Mouse (Mus musculus): ENCODE measurements around the gene Hspbap1. TPM values are rescaled to one million over a fixed set of nuclear protein-coding genes. Genes with fewer than 3 reads are reported as not detected.

Gene Hspbap1
- polyA plus RNA-seq, 1 experiment from 2014 or later: 13.3 TPM

DNA sequence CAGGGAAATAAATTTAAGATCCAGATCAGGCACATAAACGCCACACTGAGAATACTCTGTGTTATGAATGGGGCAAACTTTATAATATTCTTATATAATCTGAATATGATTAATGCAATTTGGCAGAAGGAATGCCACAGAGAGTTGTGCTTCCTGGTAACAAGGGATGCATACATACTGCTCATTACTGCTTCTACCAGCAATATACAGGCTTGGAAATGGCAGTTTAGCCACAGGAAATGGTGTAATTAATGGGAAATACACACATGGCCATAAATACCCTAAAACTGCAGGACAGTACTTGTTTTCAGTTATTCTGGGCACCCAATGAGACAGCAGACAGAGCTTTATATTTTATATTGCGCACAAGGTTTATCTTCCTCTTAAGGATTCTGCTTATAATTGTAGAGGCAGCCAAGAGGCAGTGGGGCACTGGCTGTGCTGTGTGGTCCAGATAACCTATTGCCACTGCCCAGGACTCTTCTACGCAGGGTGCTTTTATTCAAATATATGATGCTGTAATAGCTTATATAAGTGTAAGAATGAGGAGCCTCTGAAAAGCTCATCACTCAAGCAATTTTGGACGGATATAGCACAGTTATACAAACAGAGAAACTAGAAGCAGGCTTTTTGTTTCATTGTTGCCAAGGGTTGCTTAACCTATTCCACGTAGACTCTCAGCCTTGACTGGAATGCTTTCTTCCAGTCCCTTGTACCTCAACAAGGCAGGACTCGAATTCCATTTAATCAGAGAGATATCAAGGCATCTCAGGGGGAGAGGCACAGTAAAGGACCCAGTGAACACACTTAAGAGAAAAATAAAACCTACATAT lies 14.5 kb upstream of the Hspbap1 start:
- WGBS: 53% methylated on average over 6 of the region's 6 CpGs

GRCm38 (mm10) chr16:35756697-35757096 lies 13.5 kb upstream of the Hspbap1 start:
- ATAC-seq (ENCODE audit: insufficient read depth, low FRiP score): no peak
- H3K4me3 ChIP-seq (replicated peaks; ENCODE audit: low read length): no peak overlapping the region
- no peak overlapping the region for H3K9ac ChIP-seq (ENCODE audit: low read length)
- 86% methylated on average over 9 of the region's 9 CpGs for WGBS
- no peak overlapping the region for H3K4me2 ChIP-seq (ENCODE audit: low read depth, low read length)
- no peaks in the 10 kb centered on the region for H3K27me3 ChIP-seq (ENCODE audit: control insufficient read depth, insufficient read depth, low read length)
- no peaks in the 10 kb centered on the region for H3K9me3 ChIP-seq (replicated peaks; ENCODE audit: control insufficient read depth, low read length)
- H3K4me1 ChIP-seq (ENCODE audit: control insufficient read depth, insufficient read depth, low read length): no peaks in the 10 kb centered on the region
- H3K27ac ChIP-seq (ENCODE audit: low read length): no peak overlapping the region
- no peaks in the 10 kb centered on the region for H3K36me3 ChIP-seq (ENCODE audit: control insufficient read depth, insufficient read depth, low read length)

More for the DNA sequence above, 14.5 kb upstream of the Hspbap1 start:
- no peaks in the 10 kb centered on the region for H3K36me3 ChIP-seq (ENCODE audit: control insufficient read depth, insufficient read depth, low read length)
- ATAC-seq (ENCODE audit: insufficient read depth, low FRiP score): no peak
- H3K27ac ChIP-seq (ENCODE audit: low read length): no peak overlapping the region
- no peak overlapping the region for H3K4me2 ChIP-seq (ENCODE audit: low read depth, low read length)
- H3K4me3 ChIP-seq (replicated peaks; ENCODE audit: low read length): no peak overlapping the region
- no peaks in the 10 kb centered on the region for H3K4me1 ChIP-seq (ENCODE audit: control insufficient read depth, insufficient read depth, low read length)
- no peak overlapping the region for H3K9ac ChIP-seq (ENCODE audit: low read length)
- H3K9me3 ChIP-seq (replicated peaks; ENCODE audit: control insufficient read depth, low read length): no peaks in the 10 kb centered on the region
- H3K27me3 ChIP-seq (ENCODE audit: control insufficient read depth, insufficient read depth, low read length): no peaks in the 10 kb centered on the region

DNA sequence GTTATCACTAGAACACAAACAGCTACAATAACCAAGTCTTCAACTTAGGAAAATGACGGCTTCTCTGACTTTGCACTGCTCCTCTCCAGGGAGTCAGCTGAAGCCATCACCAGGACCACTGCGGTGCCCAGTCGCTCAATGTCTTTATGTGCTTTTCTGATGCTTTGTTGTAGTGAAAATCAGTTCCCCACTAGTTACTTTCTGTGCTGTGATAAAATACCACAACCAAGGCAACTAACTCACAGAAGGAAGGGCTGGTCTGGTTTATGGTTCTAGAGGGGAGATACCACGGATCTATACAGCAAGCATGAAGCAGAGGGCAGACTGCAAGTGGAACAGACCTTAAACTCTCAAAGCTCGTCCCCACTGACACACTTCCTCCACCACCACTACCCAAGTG lies 10.8 kb upstream of the Hspbap1 start:
- no peaks in the 10 kb centered on the region for H3K9me3 ChIP-seq (replicated peaks; ENCODE audit: control insufficient read depth, low read length)
- no peak overlapping the region for H3K4me3 ChIP-seq (replicated peaks; ENCODE audit: low read length)
- H3K4me2 ChIP-seq (ENCODE audit: low read depth, low read length): no peak overlapping the region
- 85% methylated on average over 5 of the region's 5 CpGs for WGBS
- ATAC-seq (ENCODE audit: insufficient read depth, low FRiP score): no peak
- no peak overlapping the region for H3K27ac ChIP-seq (ENCODE audit: low read length)
- H3K9ac ChIP-seq (ENCODE audit: low read length): no peak overlapping the region
- H3K36me3 ChIP-seq (ENCODE audit: control insufficient read depth, insufficient read depth, low read length): no peaks in the 10 kb centered on the region
- no peaks in the 10 kb centered on the region for H3K27me3 ChIP-seq (ENCODE audit: control insufficient read depth, insufficient read depth, low read length)
- peaks cover 5% of the 10 kb centered on the region; the same call in 1 of the 2 replicates for H3K4me1 ChIP-seq (ENCODE audit: control insufficient read depth, insufficient read depth, low read length)

GRCm38 (mm10) chr16:35763590-35764296 lies 6.4 kb upstream of the Hspbap1 start:
- 67% methylated on average over 11 of the region's 11 CpGs for WGBS
- Histone ChIP-seq H3K4me1 (ENCODE audit: control insufficient read depth, insufficient read depth, low read length) (peaks cover 17% of the 10 kb centered on the region), H3K9me3 (replicated peaks; ENCODE audit: control insufficient read depth, low read length) (no peaks in the 10 kb centered on the region), H3K4me2 (ENCODE audit: low read depth, low read length) (0 out of 2 replicates have a peak overlapping the region, but pooled peaks have one; percentile 9), H3K36me3 (ENCODE audit: control insufficient read depth, insufficient read depth, low read length) (no peaks in the 10 kb centered on the region), H3K4me3 (replicated peaks; ENCODE audit: low read length) (no peak overlapping the region), H3K27me3 (ENCODE audit: control insufficient read depth, insufficient read depth, low read length) (no peaks in the 10 kb centered on the region), H3K9ac (ENCODE audit: low read length) (no peak overlapping the region), H3K27ac (ENCODE audit: low read length) (no peak overlapping the region)
- ATAC-seq (ENCODE audit: insufficient read depth, low FRiP score): no peak; the same call in 1 of the 2 replicates

GRCm38 (mm10) chr16:35764941-35765340 lies 5.2 kb upstream of the Hspbap1 start:
- 82% methylated on average over 1 of the region's 1 CpGs for WGBS
- Histone ChIP-seq H3K27ac (ENCODE audit: low read length) (no peak overlapping the region), H3K9ac (ENCODE audit: low read length) (no peak overlapping the region), H3K4me1 (ENCODE audit: control insufficient read depth, insufficient read depth, low read length) (peaks cover 17% of the 10 kb centered on the region), H3K9me3 (replicated peaks; ENCODE audit: control insufficient read depth, low read length) (no peaks in the 10 kb centered on the region), H3K36me3 (ENCODE audit: control insufficient read depth, insufficient read depth, low read length) (no peaks in the 10 kb centered on the region), H3K4me2 (ENCODE audit: low read depth, low read length) (no peak overlapping the region), H3K4me3 (replicated peaks; ENCODE audit: low read length) (no peak overlapping the region), H3K27me3 (ENCODE audit: control insufficient read depth, insufficient read depth, low read length) (no peaks in the 10 kb centered on the region)
- no peak for ATAC-seq (ENCODE audit: insufficient read depth, low FRiP score)

DNA sequence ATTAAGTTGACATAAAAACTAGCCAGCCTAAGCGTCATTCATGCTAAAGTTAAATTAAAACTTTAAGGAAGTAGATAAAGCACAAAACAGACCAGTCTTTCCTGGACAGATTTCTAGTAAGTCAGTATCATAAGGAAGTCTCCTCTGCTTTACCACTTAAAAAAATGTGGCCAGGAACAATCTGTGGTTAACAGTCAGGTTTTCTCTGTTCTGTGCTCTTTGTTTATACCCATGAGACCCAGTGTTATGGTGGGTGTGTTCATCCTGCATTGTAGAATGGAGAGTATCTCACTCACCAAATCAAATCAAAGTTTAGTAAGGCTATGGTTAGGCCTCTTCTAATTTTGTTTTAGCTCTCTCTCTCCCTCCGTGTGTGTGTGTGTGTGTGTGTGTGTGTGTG lies 4.7 kb upstream of the Hspbap1 start:
- H3K9ac ChIP-seq (ENCODE audit: low read length): no peak overlapping the region
- no peaks in the 10 kb centered on the region for H3K27me3 ChIP-seq (ENCODE audit: control insufficient read depth, insufficient read depth, low read length)
- H3K4me2 ChIP-seq (ENCODE audit: low read depth, low read length): no peak overlapping the region
- H3K9me3 ChIP-seq (replicated peaks; ENCODE audit: control insufficient read depth, low read length): no peaks in the 10 kb centered on the region
- no peak overlapping the region for H3K4me3 ChIP-seq (replicated peaks; ENCODE audit: low read length)
- no peak for ATAC-seq (ENCODE audit: insufficient read depth, low FRiP score)
- WGBS: 61% methylated on average over 2 of the region's 2 CpGs
- H3K36me3 ChIP-seq (ENCODE audit: control insufficient read depth, insufficient read depth, low read length): no peaks in the 10 kb centered on the region
- H3K4me1 ChIP-seq (ENCODE audit: control insufficient read depth, insufficient read depth, low read length): peaks cover 17% of the 10 kb centered on the region
- no peak overlapping the region for H3K27ac ChIP-seq (ENCODE audit: low read length)

GRCm38 (mm10) chr16:35766366-35766765 lies 3.8 kb upstream of the Hspbap1 start:
- Histone ChIP-seq H3K9me3 (replicated peaks; ENCODE audit: control insufficient read depth, low read length) (no peaks in the 10 kb centered on the region), H3K4me2 (ENCODE audit: low read depth, low read length) (no peak overlapping the region), H3K36me3 (ENCODE audit: control insufficient read depth, insufficient read depth, low read length) (no peaks in the 10 kb centered on the region), H3K27me3 (ENCODE audit: control insufficient read depth, insufficient read depth, low read length) (no peaks in the 10 kb centered on the region), H3K4me3 (replicated peaks; ENCODE audit: low read length) (no peak overlapping the region), H3K4me1 (ENCODE audit: control insufficient read depth, insufficient read depth, low read length) (peaks cover 22% of the 10 kb centered on the region), H3K9ac (ENCODE audit: low read length) (no peak overlapping the region), H3K27ac (ENCODE audit: low read length) (no peak overlapping the region)
- ATAC-seq (ENCODE audit: insufficient read depth, low FRiP score): no peak
- WGBS: 67% methylated on average over 3 of the region's 3 CpGs

DNA sequence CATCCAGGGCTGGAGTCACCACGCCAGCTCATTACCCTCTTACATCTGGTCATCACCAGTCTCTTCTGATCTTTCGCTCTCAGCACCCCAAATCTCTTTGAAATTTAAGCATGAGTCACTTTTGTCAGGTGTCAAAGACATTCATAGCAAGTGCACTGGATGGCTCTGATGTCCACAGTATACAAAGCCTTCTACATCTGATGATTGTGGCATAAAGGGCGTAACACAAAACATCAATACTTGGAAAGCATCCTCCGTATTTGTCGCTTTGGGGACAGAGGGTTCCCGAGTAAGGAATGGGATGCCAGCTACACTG lies 1.7 kb upstream of the Hspbap1 start:
- ATAC-seq (ENCODE audit: insufficient read depth, low FRiP score): no peak
- Histone ChIP-seq H3K9ac (ENCODE audit: low read length) (peak overlapping the region; percentile 98), H3K4me1 (ENCODE audit: control insufficient read depth, insufficient read depth, low read length) (peaks cover 24% of the 10 kb centered on the region), H3K9me3 (replicated peaks; ENCODE audit: control insufficient read depth, low read length) (no peaks in the 10 kb centered on the region), H3K27ac (ENCODE audit: low read length) (no peak overlapping the region), H3K4me3 (replicated peaks; ENCODE audit: low read length) (peak overlapping the region; percentile 92), H3K4me2 (ENCODE audit: low read depth, low read length) (peak overlapping the region; percentile 92), H3K27me3 (ENCODE audit: control insufficient read depth, insufficient read depth, low read length) (no peaks in the 10 kb centered on the region), H3K36me3 (ENCODE audit: control insufficient read depth, insufficient read depth, low read length) (no peaks in the 10 kb centered on the region)
- 25% methylated on average over 6 of the region's 6 CpGs for WGBS
